Mouse (Mus musculus): ENCODE measurements at regions not wholly inside any gene's neighbourhood (a gene's known extent, or its start where the extent isn't known, plus 50 kb on each side); places are given as distances from the start of the nearest gene placed in this dataset.
"Not testable (repeated sequence)": the region's sequence is repeated elsewhere in the genome, so short reads cannot be mapped to it uniquely, and the experiment has no call there.

GRCm38 (mm10) chr16:79336016-79336415, 245.1 kb upstream of the Tmprss15 start:
- no peak for DNase-seq (ENCODE audit: extremely low read depth, insufficient read length, low spot score)

GRCm38 (mm10) chr16:79313301-79313700, 222.4 kb upstream of the Tmprss15 start:
- DNase-seq (ENCODE audit: extremely low read depth, insufficient read length, low spot score), result no peak

GRCm38 (mm10) chr16:79312702-79313101, 221.8 kb upstream of the Tmprss15 start:
- DNase-seq (ENCODE audit: extremely low read depth, insufficient read length, low spot score), result no peak

- no peak for DNase-seq (ENCODE audit: extremely low read depth, insufficient read length, low spot score)
Observed at GRCm38 (mm10) chr16:79308541-79308940, 217.6 kb upstream of the Tmprss15 start.

- not testable (repeated sequence) for DNase-seq (ENCODE audit: extremely low read depth, insufficient read length, low spot score)
Observed at GRCm38 (mm10) chr16:79296621-79297020, 205.7 kb upstream of the Tmprss15 start.

GRCm38 (mm10) chr16:79279006-79279405, 188.1 kb upstream of the Tmprss15 start:
- DNase-seq (ENCODE audit: extremely low read depth, insufficient read length, low spot score), result no peak

- DNase-seq (ENCODE audit: extremely low read depth, insufficient read length, low spot score), result no peak
Observed at GRCm38 (mm10) chr16:79256525-79256924, 165.6 kb upstream of the Tmprss15 start.

GRCm38 (mm10) chr16:79256084-79256483, 165.2 kb upstream of the Tmprss15 start:
- no peak for DNase-seq (ENCODE audit: extremely low read depth, insufficient read length, low spot score)

- DNase-seq (ENCODE audit: extremely low read depth, insufficient read length, low spot score), result no peak
Observed at GRCm38 (mm10) chr16:79240857-79241491, 150.1 kb upstream of the Tmprss15 start.

- no peak for DNase-seq (ENCODE audit: extremely low read depth, insufficient read length, low spot score)
Observed at GRCm38 (mm10) chr16:79240191-79240590, 149.3 kb upstream of the Tmprss15 start.

- DNase-seq (ENCODE audit: extremely low read depth, insufficient read length, low spot score), result no peak
Observed at GRCm38 (mm10) chr16:79191196-79191595, 100.3 kb upstream of the Tmprss15 start.

GRCm38 (mm10) chr16:79186471-79186870, 95.6 kb upstream of the Tmprss15 start:
- no peak for DNase-seq (ENCODE audit: extremely low read depth, insufficient read length, low spot score)

- DNase-seq (ENCODE audit: extremely low read depth, insufficient read length, low spot score), result no peak
Observed at GRCm38 (mm10) chr16:79182474-79182873, 91.6 kb upstream of the Tmprss15 start.

- no peak for DNase-seq (ENCODE audit: extremely low read depth, insufficient read length, low spot score)
Observed at GRCm38 (mm10) chr16:79177299-79177999, 86.6 kb upstream of the Tmprss15 start.

GRCm38 (mm10) chr16:79176832-79177243, 85.9 kb upstream of the Tmprss15 start:
- no peak for DNase-seq (ENCODE audit: extremely low read depth, insufficient read length, low spot score)

GRCm38 (mm10) chr16:79168193-79168592, 77.3 kb upstream of the Tmprss15 start:
- DNase-seq (ENCODE audit: extremely low read depth, insufficient read length, low spot score), result no peak

GRCm38 (mm10) chr16:79142813-79143212, 51.9 kb upstream of the Tmprss15 start:
- DNase-seq (ENCODE audit: extremely low read depth, insufficient read length, low spot score), result no peak

Data from 3134 (cell line).